Mouse (Mus musculus): ENCODE data around the gene Twnk. TPM values are rescaled to one million over a fixed set of nuclear protein-coding genes. Genes with fewer than 3 reads are reported as not detected.

Gene Twnk
- total and polyA plus RNA-seq, 2 experiments from 2014 or later, result 7.5 to 8.2 TPM

DNA sequence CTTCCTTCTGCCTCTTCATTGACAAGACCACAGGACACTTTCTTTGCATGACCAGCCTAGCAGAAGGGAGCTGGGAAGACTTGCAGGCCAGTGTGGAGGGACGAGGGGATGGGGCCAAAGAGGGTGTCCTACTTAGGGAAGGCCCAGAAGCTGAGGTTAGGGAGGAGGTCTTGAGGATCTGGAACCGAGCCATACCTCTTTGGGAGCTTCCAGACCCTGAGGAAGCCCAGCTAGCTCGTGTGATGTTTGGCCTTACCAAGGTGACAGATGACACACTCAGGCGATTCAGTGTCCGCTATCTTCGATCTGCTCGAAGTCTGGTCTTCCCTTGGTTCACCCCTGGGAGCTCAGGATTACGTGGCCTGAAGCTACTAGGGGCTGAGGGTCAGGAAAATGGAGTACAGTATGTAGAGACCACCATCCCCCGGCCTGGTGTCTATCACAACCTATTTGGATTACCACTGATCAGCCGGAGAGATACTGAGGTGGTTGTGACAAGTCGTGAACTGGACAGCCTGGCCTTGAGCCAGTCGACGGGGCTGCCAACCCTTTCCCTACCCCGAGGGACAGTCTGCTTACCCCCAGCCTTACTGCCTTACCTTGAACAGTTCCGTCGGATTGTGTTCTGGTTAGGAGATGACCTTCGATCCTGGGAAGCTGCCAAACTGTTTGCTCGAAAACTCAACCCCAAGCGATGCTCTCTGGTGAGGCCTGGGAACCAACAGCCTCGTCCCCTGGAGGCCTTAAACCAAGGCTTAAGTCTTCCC, 2.1 kb downstream of the Twnk start:
- 85% methylated on average over 20 of the region's 20 CpGs for WGBS
- Histone ChIP-seq H3K27ac (peak overlapping the region; percentile 81; the same call in 1 of the 2 replicates), H3K36me3 (ENCODE audit: insufficient read depth, low read length) (peaks cover 24% of the 10 kb centered on the region)

GRCm38 (mm10) chr19:45010646-45011045, 5.2 kb downstream of the Twnk start:
- no peak overlapping the region for H3K4me3 ChIP-seq (ENCODE audit: low read length)
- DNase-seq (ENCODE audit: low spot score), result no peak
- no peak for ATAC-seq
- no peaks in the 10 kb centered on the region for H3K9me3 ChIP-seq (ENCODE audit: low read length)
- peaks cover 18% of the 10 kb centered on the region; the same call in 1 of the 2 replicates for H3K36me3 ChIP-seq (ENCODE audit: insufficient read depth, low read length)
- TF ChIP-seq CTCF (IDR thresholded peaks at IDR 0.05; ENCODE audit: low read depth), result no peak
- H3K27ac ChIP-seq, result no peak overlapping the region
- H3K27me3 ChIP-seq (ENCODE audit: insufficient read depth, low read length), result no peaks in the 10 kb centered on the region; the same call in 1 of the 2 replicates
- H3K4me1 ChIP-seq (ENCODE audit: insufficient read depth, low read length), result peaks cover 14% of the 10 kb centered on the region
- H3K4me2 ChIP-seq (ENCODE audit: low read depth, low read length), result no peak overlapping the region
- H3K9ac ChIP-seq (replicated peaks; ENCODE audit: low read length), result no peak overlapping the region
- WGBS, result 88% methylated on average over 4 of the region's 4 CpGs

More for the DNA sequence above, 2.1 kb downstream of the Twnk start:
- H3K4me1 ChIP-seq (ENCODE audit: insufficient read depth, low read length), result peaks cover 14% of the 10 kb centered on the region
- no peaks in the 10 kb centered on the region for H3K27me3 ChIP-seq (ENCODE audit: insufficient read depth, low read length)
- ATAC-seq (no peak), DNase-seq (ENCODE audit: low spot score) (no peak)
- H3K4me3 ChIP-seq (ENCODE audit: low read length), result peak overlapping the region; percentile 71; the same call in 1 of the 2 replicates
- H3K4me2 ChIP-seq (ENCODE audit: low read depth, low read length), result peak overlapping the region; percentile 93
- no peak for TF ChIP-seq CTCF (IDR thresholded peaks at IDR 0.05; ENCODE audit: low read depth)
- H3K9ac ChIP-seq (replicated peaks; ENCODE audit: low read length), result peak overlapping the region; percentile 73; the same call in 1 of the 2 replicates
- H3K9me3 ChIP-seq (ENCODE audit: low read length), result no peaks in the 10 kb centered on the region

- peaks cover 18% of the 10 kb centered on the region; the same call in 1 of the 2 replicates for H3K36me3 ChIP-seq (ENCODE audit: insufficient read depth, low read length)
- DNase-seq (ENCODE audit: low spot score), result no peak
- H3K4me2 ChIP-seq (ENCODE audit: low read depth, low read length), result no peak overlapping the region
- TF ChIP-seq CTCF (IDR thresholded peaks at IDR 0.05; ENCODE audit: low read depth), result no peak
- ATAC-seq, result no peak
- no peak overlapping the region for H3K4me3 ChIP-seq (ENCODE audit: low read length)
- H3K27ac ChIP-seq, result peak overlapping the region; percentile 48; the same call in 1 of the 2 replicates
- peaks cover 24% of the 10 kb centered on the region for H3K4me1 ChIP-seq (ENCODE audit: insufficient read depth, low read length)
- H3K27me3 ChIP-seq (ENCODE audit: insufficient read depth, low read length), result no peaks in the 10 kb centered on the region; the same call in 1 of the 2 replicates
- WGBS, result 79% methylated on average over 8 of the region's 8 CpGs
- H3K9me3 ChIP-seq (ENCODE audit: low read length), result no peaks in the 10 kb centered on the region
- 0 out of 2 replicates have a peak overlapping the region, but pooled peaks have one; percentile 24 for H3K9ac ChIP-seq (replicated peaks; ENCODE audit: low read length)
Observed at GRCm38 (mm10) chr19:45012219-45012618, 6.8 kb downstream of the Twnk start.

- DNase-seq (ENCODE audit: low spot score) (peak; percentile 63), ATAC-seq (no peak)
- Histone ChIP-seq H3K4me3 (ENCODE audit: low read length) (no peak overlapping the region), H3K36me3 (ENCODE audit: insufficient read depth, low read length) (peaks cover 18% of the 10 kb centered on the region; the same call in 1 of the 2 replicates), H3K27ac (peak overlapping the region; percentile 48; the same call in 1 of the 2 replicates), H3K9ac (replicated peaks; ENCODE audit: low read length) (0 out of 2 replicates have a peak overlapping the region, but pooled peaks have one; percentile 24), H3K9me3 (ENCODE audit: low read length) (no peaks in the 10 kb centered on the region), H3K4me2 (ENCODE audit: low read depth, low read length) (no peak overlapping the region), H3K27me3 (ENCODE audit: insufficient read depth, low read length) (no peaks in the 10 kb centered on the region; the same call in 1 of the 2 replicates), H3K4me1 (ENCODE audit: insufficient read depth, low read length) (peaks cover 22% of the 10 kb centered on the region)
- WGBS, result 32% methylated on average over 6 of the region's 6 CpGs
- peak; percentile 73 for TF ChIP-seq CTCF (IDR thresholded peaks at IDR 0.05; ENCODE audit: low read depth)
Observed at GRCm38 (mm10) chr19:45012636-45013035, 7.2 kb downstream of the Twnk start.

DNA sequence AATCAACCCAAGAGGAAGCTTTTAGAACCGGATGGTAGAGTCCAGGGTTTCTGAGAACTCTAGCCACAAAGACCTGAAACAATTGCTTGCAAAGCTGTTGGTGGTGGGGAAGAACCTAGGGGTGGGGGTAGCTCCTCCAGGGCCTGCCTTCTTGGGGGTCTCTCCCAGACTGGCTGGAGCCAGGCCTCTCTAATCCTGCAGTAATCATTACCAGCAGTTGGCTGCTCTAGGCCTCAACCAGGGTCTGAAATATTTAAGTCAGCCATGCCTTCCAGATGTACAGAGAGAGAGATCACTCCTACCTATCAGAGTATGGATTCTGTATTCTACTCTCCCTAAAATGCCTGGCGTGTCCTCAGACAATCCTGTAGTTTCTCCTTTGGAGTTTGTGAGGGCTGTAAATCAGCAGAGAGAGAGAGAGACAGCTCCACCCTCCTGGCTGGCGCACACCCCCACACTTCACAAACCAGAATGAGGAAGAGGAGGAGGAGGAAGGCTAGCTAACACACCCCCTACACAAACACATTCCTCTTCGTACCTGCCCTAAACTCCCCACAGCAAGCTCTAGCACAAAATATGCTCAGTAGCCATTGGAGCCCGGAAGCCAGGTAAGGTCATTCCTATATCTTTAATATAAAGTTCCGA, 8.2 kb downstream of the Twnk start:
- ATAC-seq (no peak), DNase-seq (ENCODE audit: low spot score) (no peak)
- no peak for TF ChIP-seq CTCF (IDR thresholded peaks at IDR 0.05; ENCODE audit: low read depth)
- Histone ChIP-seq H3K36me3 (ENCODE audit: insufficient read depth, low read length) (peaks cover 18% of the 10 kb centered on the region; the same call in 1 of the 2 replicates), H3K4me2 (ENCODE audit: low read depth, low read length) (no peak overlapping the region), H3K4me3 (ENCODE audit: low read length) (no peak overlapping the region), H3K27ac (no peak overlapping the region), H3K27me3 (ENCODE audit: insufficient read depth, low read length) (no peaks in the 10 kb centered on the region; the same call in 1 of the 2 replicates), H3K4me1 (ENCODE audit: insufficient read depth, low read length) (peaks cover 24% of the 10 kb centered on the region), H3K9ac (replicated peaks; ENCODE audit: low read length) (no peak overlapping the region), H3K9me3 (ENCODE audit: low read length) (no peaks in the 10 kb centered on the region)
- 76% methylated on average over 6 of the region's 6 CpGs for WGBS

- Histone ChIP-seq H3K27me3 (ENCODE audit: insufficient read depth, low read length) (no peaks in the 10 kb centered on the region; the same call in 1 of the 2 replicates), H3K9me3 (ENCODE audit: low read length) (no peaks in the 10 kb centered on the region), H3K4me3 (ENCODE audit: low read length) (peak within 1 kb of the TSS; percentile 69), H3K4me2 (ENCODE audit: low read depth, low read length) (peak within 1 kb of the TSS; percentile 83), H3K27ac (peak within 1 kb of the TSS; percentile 20; the same call in 1 of the 2 replicates), H3K4me1 (ENCODE audit: insufficient read depth, low read length) (peaks cover 31% of the 10 kb centered on the region), H3K36me3 (ENCODE audit: insufficient read depth, low read length) (peaks cover 18% of the 10 kb centered on the region; the same call in 1 of the 2 replicates), H3K9ac (replicated peaks; ENCODE audit: low read length) (peak within 1 kb of the TSS; percentile 37; the same call in 1 of the 2 replicates)
- WGBS, result 17% methylated on average over 10 of the region's 10 CpGs
- no peak for TF ChIP-seq CTCF (IDR thresholded peaks at IDR 0.05; ENCODE audit: low read depth)
- no peak for DNase-seq (ENCODE audit: low spot score)
- no peak for ATAC-seq
Observed at GRCm38 (mm10) chr19:45014335-45014971, 9.0 kb downstream of the Twnk start, which contains the start of gene Lzts2. Gene Lzts2 (plus strand): TSS chr19:45014414.
